Mouse (Mus musculus) hindbrain, embryonic 12.5 days (tissue): ENCODE data around the gene Txn2. TPM values are rescaled to one million over a fixed set of nuclear protein-coding genes. Genes with fewer than 3 reads are reported as not detected.

Experiments
- ATAC-seq: fragments of 200-750 bp; cut with Nextera tagmentation; 2 replicates; pipeline ENCODE4 v1.8.0; 2017; ENCODE audit warnings: moderate TSS enrichment; ENCODE audit not compliant: low FRiP score
- H3K27ac ChIP-seq: fragments of 300-500 bp; sonication (generic); 2 replicates; pipeline ENCODE4 v1.5.1; 2016; ENCODE audit warnings: mild to moderate bottlenecking
- H3K27me3 ChIP-seq: fragments of 300-500 bp; sonication (generic); 2 replicates; pipeline ENCODE4 v1.6.1; 2016; ENCODE audit warnings: mild to moderate bottlenecking
- H3K36me3 ChIP-seq: fragments of 300-500 bp; sonication (generic); 2 replicates; pipeline ENCODE4 v1.6.1; 2016; ENCODE audit warnings: mild to moderate bottlenecking
- H3K4me1 ChIP-seq: fragments of 300-500 bp; sonication (generic); 2 replicates; pipeline ENCODE4 v1.6.1; 2016
- H3K4me2 ChIP-seq: fragments of 300-500 bp; sonication (generic); replicated peaks from 2 replicates; pipeline ENCODE4 v1.6.1; 2016; ENCODE audit warnings: mild to moderate bottlenecking
- H3K4me3 ChIP-seq: fragments of 300-500 bp; sonication (generic); 2 replicates; pipeline ENCODE4 v1.5.1; 2016; ENCODE audit warnings: mild to moderate bottlenecking
- H3K9ac ChIP-seq: fragments of 300-500 bp; sonication (generic); 2 replicates; pipeline ENCODE4 v1.6.1; 2016; ENCODE audit warnings: mild to moderate bottlenecking, moderate library complexity
- H3K9me3 ChIP-seq: fragments of 300-500 bp; sonication (generic); replicated peaks from 2 replicates; pipeline ENCODE4 v1.6.1; 2016; ENCODE audit warnings: mild to moderate bottlenecking
- WGBS: fragments of 180-500 bp; shearing (Covaris S2); methylation state at CpG from one replicate; pipeline ENCODE4 v1.1.7; 2016; 5-methylcytosine and 5-hydroxymethylcytosine counted together
- polyA plus RNA-seq: library from polyadenylated mRNA; unstranded; fragments of >200 nt; fragmentation: Nextera tagmentation; extraction: Ambion mirVana; gene quantifications from 2 replicates; pipeline ENCODE4 v1.2.1, GENCODE M21; 2016

Gene Txn2
- polyA plus RNA-seq, 1 experiment from 2014 or later = 206 TPM

DNA sequence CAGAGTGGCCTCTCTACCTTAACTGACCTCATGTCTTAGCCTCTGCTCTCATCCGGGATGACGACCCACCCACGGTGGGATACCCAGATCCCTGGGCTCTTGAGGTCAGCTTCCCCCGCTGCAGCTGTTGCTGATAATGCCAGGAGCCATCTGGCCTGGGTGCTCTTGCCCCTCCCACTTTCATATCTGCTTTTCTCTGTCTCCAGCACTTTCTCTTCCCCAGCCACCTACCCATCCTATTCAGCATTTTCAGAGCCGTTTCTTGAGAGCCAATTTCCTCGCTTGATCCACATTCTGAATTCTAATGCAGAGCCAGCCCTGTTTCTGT, 2.8 kb upstream of the Txn2 start:
- H3K9ac ChIP-seq = no peak overlapping the region
- H3K4me2 ChIP-seq = no peak overlapping the region
- H3K4me3 ChIP-seq = no peak overlapping the region
- no peaks in the 10 kb centered on the region for H3K9me3 ChIP-seq
- H3K27me3 ChIP-seq = no peaks in the 10 kb centered on the region
- peaks cover 24% of the 10 kb centered on the region for H3K4me1 ChIP-seq
- H3K27ac ChIP-seq = no peak overlapping the region
- no peaks in the 10 kb centered on the region for H3K36me3 ChIP-seq
- 63% methylated on average over 6 of the region's 6 CpGs for WGBS
- no peak for ATAC-seq

DNA sequence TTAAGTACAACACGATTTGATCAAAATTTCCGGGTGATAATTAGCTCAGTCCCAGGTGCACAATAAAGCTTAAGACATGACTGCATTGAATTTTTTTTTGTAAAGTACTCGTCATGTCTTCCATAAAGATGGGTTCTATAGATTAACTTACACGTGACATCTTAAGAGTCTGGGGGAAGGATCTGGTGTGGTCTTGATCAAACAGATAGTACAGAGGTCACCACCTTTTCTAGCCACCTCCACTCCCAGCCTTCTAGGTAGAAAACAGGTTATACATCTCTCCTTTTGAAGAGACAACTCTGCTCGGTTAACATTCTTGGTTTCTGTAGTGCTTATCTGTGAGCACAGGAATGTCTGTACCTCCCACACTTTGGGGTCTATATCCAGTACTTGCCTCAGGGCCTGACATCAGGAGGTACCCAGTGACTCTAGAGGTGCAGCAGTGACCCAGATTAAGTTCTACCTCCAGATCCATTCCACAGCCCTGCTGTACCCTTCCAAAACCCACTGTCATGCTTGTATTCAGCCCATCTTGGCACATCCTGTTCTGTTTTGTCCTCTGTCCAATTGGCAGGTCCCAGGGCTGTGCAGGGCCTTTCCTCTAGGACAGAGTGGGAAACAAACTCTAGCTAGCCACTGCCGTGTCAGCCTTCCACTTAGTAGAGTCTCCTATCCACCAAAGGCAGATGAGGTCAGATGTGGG, 2.3 kb upstream of the Txn2 start:
- H3K4me2 ChIP-seq = no peak overlapping the region
- H3K4me3 ChIP-seq = no peak overlapping the region
- ATAC-seq = no peak
- H3K4me1 ChIP-seq = peaks cover 24% of the 10 kb centered on the region
- H3K9me3 ChIP-seq = no peaks in the 10 kb centered on the region
- 82% methylated on average over 6 of the region's 6 CpGs for WGBS
- no peak overlapping the region for H3K27ac ChIP-seq
- H3K27me3 ChIP-seq = no peaks in the 10 kb centered on the region
- no peak overlapping the region for H3K9ac ChIP-seq
- 0 out of 2 replicates have a peak, but pooled peaks cover 4% of the 10 kb centered on the region for H3K36me3 ChIP-seq

DNA sequence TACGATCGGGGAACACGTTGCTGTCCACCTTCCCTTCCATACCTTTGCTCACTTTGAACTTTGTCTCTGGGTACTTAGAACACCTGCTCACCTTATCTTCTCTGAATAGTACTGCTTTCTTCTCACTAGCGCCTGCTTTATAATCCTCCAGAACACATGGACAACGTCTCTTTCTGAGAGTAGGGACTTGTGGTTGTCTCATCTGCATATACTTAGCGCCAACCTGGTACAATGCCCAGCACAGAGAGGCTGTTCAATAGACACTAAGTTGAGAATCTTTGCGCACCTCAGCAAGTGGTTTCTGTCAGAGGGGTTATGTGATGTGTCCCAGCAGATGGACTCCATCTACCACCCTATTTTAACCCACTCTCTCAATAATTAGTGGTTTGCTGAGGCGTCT, 998 bp upstream of the Txn2 start:
- Histone ChIP-seq H3K9me3 (no peaks in the 10 kb centered on the region), H3K27ac (no peak overlapping the region), H3K27me3 (no peaks in the 10 kb centered on the region), H3K36me3 (peaks cover 12% of the 10 kb centered on the region; the same call in 1 of the 2 replicates), H3K4me2 (peak overlapping the region; percentile 75), H3K4me1 (peaks cover 24% of the 10 kb centered on the region), H3K9ac (peak overlapping the region; percentile 65), H3K4me3 (peak overlapping the region; percentile 79)
- ATAC-seq = no peak
- WGBS = 62% methylated on average over 8 of the region's 8 CpGs

DNA sequence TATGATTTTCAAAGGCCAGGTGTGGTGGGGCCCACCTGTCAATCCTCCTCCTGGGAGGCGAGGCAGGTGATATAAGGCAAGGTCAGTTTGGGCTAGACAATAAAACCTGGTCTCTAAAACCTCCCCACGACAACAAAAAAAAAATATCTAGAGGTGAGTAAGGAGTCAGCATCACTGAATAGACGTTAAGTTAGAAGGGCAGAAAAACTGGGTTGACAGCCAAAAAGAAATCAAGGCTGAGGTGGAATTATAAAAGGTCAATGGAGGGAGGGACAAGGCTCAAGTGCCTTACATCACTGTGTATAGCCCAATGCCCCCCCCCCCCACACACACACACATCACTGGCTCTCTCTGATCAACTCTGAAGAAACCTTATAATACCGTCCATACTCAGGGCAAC, 715 bp downstream of the Txn2 start:
- ATAC-seq = no peak
- Histone ChIP-seq H3K9ac (peak overlapping the region; percentile 82), H3K36me3 (peaks cover 30% of the 10 kb centered on the region), H3K4me3 (peak overlapping the region; percentile 79), H3K9me3 (no peaks in the 10 kb centered on the region), H3K27me3 (no peaks in the 10 kb centered on the region), H3K4me1 (peaks cover 22% of the 10 kb centered on the region), H3K27ac (0 out of 2 replicates have a peak overlapping the region, but pooled peaks have one; percentile 91), H3K4me2 (peak overlapping the region; percentile 77)
- WGBS = 34% methylated on average over 4 of the region's 4 CpGs

DNA sequence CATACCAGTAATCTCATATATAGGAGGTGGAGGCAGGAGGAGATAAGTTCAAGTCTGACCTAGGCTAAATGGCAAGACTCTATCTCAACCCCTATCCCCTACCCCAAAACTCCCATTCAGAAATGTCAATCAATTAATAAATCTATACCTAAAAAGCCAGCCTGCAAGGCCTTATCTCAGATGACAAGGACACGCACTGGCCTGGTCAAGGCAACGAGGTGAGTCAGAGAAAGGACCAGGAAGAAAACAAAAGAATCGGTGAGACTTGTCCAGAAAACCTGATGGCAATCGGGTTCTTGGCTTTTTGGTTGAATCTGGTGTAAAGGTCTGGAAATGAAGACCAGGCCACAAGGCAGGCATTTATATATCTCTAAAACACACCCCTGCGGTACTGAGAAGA, 1.9 kb downstream of the Txn2 start:
- Histone ChIP-seq H3K4me2 (0 out of 2 replicates have a peak overlapping the region, but pooled peaks have one; percentile 77), H3K9ac (no peak overlapping the region), H3K36me3 (peaks cover 40% of the 10 kb centered on the region), H3K9me3 (no peaks in the 10 kb centered on the region), H3K4me3 (no peak overlapping the region), H3K27me3 (no peaks in the 10 kb centered on the region), H3K4me1 (peaks cover 22% of the 10 kb centered on the region), H3K27ac (no peak overlapping the region)
- 96% methylated on average over 5 of the region's 5 CpGs for WGBS
- ATAC-seq = no peak

DNA sequence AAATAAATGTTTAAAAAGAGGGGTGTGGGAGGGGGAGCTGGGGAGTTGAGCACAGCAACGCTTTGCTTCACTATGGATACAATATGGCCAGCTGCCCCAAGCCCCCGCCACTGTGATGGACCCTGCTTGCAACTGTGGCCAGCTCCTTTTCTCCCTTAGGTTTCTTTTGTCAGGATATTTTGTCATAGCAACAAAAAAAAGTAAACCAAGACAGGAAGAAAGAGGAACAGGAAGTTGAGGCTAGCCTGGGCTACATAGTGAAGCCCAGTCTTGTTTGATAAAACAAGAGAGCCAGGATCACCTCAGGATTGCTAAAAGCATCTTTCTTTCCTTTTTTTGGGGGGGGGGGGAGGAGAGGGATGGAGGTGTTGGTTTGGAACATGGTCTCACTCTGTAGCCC, 3.6 kb downstream of the Txn2 start:
- 92% methylated on average over 2 of the region's 2 CpGs for WGBS
- no peaks in the 10 kb centered on the region for H3K9me3 ChIP-seq
- no peak overlapping the region for H3K4me2 ChIP-seq
- H3K4me3 ChIP-seq = no peak overlapping the region
- H3K27me3 ChIP-seq = no peaks in the 10 kb centered on the region
- H3K4me1 ChIP-seq = peaks cover 22% of the 10 kb centered on the region
- H3K27ac ChIP-seq = no peak overlapping the region
- H3K9ac ChIP-seq = no peak overlapping the region
- no peak for ATAC-seq
- H3K36me3 ChIP-seq = peaks cover 55% of the 10 kb centered on the region

DNA sequence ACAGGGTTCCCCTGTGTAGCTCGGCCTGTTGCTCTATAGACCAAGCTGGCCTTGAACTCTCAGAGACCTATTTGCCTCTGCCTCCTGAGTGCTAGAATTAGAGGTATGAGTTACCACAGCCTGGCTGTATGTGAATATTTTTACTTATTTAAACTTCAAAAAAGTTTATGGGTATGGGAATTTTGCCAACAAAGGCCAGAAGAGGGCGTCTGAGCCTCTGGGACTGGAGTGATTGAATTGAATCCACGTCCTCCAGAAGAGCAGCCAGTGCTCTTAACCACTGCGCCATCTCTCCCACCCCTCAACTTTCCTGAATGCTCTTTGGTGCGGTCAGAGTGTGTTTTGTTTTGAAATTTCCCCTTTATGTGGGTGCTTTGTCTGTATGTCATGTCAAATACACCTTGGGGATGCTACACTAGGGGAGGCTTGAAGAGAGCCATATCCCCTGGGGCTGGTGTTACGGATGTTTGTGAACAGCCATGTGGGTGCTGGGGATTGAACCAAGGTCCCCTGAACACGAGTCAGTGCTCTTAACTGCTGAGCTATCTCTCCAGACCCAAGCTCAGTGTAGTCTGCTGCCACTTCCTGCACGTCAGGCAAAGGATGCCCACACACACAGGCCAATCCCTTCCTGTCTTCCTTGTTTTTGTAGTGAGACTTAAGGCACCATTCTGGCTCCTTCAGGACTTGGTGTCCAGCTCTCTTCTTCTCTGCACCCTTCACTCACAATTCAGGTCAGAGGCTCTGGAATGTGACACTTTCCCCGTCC, 5.4 kb downstream of the Txn2 start:
- H3K27ac ChIP-seq = no peak overlapping the region
- no peaks in the 10 kb centered on the region for H3K27me3 ChIP-seq
- no peak overlapping the region for H3K4me3 ChIP-seq
- H3K4me2 ChIP-seq = no peak overlapping the region
- no peak for ATAC-seq
- peaks cover 71% of the 10 kb centered on the region for H3K36me3 ChIP-seq
- H3K9me3 ChIP-seq = no peaks in the 10 kb centered on the region
- H3K4me1 ChIP-seq = peaks cover 13% of the 10 kb centered on the region
- no peak overlapping the region for H3K9ac ChIP-seq
- 74% methylated on average over 9 of the region's 9 CpGs for WGBS

DNA sequence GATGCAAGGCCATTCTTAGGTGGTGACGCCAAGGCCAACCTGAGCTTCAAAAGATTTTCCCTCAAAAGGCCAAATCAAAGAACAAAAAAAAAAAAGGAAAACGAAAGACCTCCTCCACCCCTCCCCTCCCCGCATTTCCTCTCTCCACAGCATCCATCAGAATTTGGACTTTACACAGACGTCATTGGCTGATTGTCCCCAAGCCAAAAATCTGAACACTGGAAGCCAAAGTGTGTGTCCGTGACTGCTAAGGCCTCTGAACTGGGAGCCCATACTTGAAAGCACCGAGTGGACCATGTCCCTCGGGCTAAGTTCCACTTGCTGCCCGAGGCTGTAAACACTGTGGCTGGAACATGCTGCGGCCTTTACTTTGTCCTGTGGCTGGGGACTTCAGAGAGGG, 6.1 kb downstream of the Txn2 start:
- H3K9ac ChIP-seq = no peak overlapping the region
- no peaks in the 10 kb centered on the region for H3K27me3 ChIP-seq
- H3K36me3 ChIP-seq = peaks cover 71% of the 10 kb centered on the region
- peaks cover 7% of the 10 kb centered on the region for H3K4me1 ChIP-seq
- no peak for ATAC-seq
- no peak overlapping the region for H3K4me3 ChIP-seq
- 86% methylated on average over 9 of the region's 9 CpGs for WGBS
- H3K27ac ChIP-seq = no peak overlapping the region
- H3K4me2 ChIP-seq = no peak overlapping the region
- no peaks in the 10 kb centered on the region for H3K9me3 ChIP-seq

DNA sequence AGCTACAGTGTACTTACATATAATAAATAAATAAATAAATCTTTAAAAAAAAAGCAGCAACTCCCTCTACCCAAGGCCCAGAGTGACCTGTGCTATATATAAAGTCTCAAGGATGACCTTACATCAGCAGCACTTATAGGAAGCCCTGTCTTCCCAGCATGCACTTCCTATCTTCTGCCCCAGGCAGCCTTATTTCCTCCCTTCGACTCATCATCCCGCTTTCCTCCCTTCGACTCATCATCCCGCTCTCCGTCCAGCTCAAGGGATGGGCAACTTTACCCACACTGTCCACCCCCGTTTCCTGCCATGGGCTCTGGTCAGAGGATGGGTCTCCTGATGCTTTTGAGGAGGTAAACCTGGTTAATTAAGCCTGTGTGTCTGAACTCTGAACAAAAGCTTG, 7.2 kb downstream of the Txn2 start:
- Histone ChIP-seq H3K27ac (no peak overlapping the region), H3K36me3 (peaks cover 74% of the 10 kb centered on the region), H3K9ac (no peak overlapping the region), H3K4me3 (no peak overlapping the region), H3K27me3 (no peaks in the 10 kb centered on the region), H3K4me1 (no peaks in the 10 kb centered on the region), H3K4me2 (no peak overlapping the region), H3K9me3 (no peaks in the 10 kb centered on the region)
- ATAC-seq = no peak
- 93% methylated on average over 6 of the region's 6 CpGs for WGBS

DNA sequence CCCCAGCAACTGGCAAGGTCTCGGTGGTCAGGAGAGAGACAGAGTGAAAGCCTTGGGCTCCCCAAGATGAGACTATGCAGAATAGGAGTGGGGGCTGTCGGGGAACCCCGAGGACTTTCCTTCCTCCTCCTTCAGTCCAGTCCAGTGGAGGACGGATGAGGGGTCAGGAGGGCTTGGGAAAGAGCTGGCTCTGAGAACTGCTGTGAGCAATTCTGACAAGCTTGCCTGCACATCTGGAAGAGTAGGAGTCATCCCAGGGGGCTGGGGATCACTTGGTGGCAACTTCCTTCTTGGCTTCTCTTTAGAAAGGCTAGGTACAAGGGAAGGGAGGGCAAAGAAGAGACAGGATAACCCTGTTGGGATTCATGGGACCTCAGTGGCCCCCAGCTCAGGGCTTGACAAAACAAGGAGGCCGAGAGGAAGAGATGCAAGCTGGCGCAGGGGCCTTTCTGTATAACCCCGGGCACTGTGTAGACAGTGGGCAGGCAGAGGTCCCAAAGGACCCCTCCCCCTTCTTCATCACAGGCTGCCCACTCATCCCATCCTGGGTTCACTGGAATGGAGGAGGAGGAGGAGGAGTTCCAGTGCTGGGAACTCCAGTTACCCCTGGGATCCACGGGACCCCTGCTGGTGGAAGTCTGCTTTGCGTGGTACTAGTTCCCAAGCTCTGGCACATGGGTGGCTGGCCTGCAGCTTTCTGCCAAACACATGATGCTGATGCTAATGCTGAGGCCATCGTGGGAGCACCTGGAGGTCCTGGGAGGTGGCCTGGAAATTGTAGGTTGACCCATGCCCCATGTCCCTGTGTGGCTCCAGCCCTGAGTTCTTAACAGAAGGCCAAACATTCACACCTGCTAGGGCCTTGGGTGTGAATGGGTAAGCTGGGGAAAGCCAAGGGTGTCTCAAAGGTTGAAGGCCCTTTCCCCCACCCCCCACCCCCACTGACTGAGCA, 8.0 kb downstream of the Txn2 start:
- no peak for ATAC-seq
- no peaks in the 10 kb centered on the region for H3K9me3 ChIP-seq
- no peak overlapping the region for H3K27ac ChIP-seq
- 79% methylated on average over 10 of the region's 10 CpGs for WGBS
- H3K4me2 ChIP-seq = no peak overlapping the region
- no peak overlapping the region for H3K4me3 ChIP-seq
- no peaks in the 10 kb centered on the region for H3K4me1 ChIP-seq
- peaks cover 75% of the 10 kb centered on the region for H3K36me3 ChIP-seq
- no peaks in the 10 kb centered on the region for H3K27me3 ChIP-seq
- no peak overlapping the region for H3K9ac ChIP-seq

DNA sequence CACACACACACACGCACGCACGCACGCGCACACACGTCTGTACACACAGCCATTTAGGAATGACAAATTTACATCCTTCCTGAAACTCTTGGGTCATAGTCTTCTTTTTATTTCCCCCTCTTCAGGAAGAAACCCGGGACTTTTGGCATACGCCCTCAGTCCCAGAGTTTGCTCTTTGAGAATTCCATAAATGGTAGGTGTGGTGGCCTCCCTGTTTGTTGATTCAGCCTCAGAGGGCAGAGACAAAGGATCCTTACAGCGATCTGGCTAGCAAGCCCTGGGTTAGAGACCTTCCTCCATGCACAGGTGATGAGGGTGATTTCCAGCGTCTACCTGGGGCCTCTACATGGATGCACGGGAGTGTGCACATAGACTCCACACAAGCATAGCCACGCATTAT, 9.4 kb downstream of the Txn2 start:
- no peak for ATAC-seq
- WGBS = 91% methylated on average over 12 of the region's 12 CpGs
- no peak overlapping the region for H3K4me2 ChIP-seq
- H3K4me3 ChIP-seq = no peak overlapping the region
- H3K27me3 ChIP-seq = no peaks in the 10 kb centered on the region
- peaks cover 80% of the 10 kb centered on the region for H3K36me3 ChIP-seq
- no peak overlapping the region for H3K27ac ChIP-seq
- no peak overlapping the region for H3K9ac ChIP-seq
- H3K4me1 ChIP-seq = no peaks in the 10 kb centered on the region
- H3K9me3 ChIP-seq = no peaks in the 10 kb centered on the region

DNA sequence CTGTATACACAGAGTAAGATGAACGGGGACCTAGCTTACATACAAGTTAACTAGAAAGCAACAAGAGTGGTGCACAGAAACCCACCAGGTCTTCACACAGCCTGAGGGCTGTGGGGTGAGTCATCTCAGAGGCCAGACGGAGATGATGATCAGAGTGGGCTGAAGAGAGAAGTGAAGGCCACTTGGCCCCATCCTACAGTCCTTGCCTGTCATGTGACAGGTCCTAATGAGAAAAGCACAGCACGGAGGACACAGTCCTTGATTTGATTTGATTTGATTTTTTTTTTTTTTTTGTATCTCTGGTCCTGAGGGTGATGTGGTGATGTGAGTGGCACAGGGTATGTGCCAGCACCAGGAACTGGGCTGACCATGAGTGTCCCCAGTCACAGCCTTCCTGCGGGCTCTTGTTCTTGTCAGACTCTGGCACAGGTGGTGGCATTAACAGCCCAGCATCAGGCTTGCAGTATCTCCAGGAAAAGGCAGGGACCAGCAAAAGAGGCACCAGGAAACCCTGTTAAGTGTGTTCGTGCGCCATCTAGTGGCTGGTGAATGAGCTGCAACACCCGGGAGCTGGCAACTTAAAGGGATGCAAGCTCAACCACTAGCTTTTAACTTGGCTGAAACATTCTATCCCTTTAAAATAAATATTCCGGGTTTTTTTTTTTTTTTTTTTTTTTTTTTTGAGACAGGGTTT, 11.8 kb downstream of the Txn2 start:
- Histone ChIP-seq H3K4me1 (no peaks in the 10 kb centered on the region), H3K27ac (no peak overlapping the region), H3K27me3 (no peaks in the 10 kb centered on the region), H3K9ac (no peak overlapping the region), H3K4me3 (no peak overlapping the region), H3K36me3 (peaks cover 63% of the 10 kb centered on the region), H3K4me2 (no peak overlapping the region), H3K9me3 (no peaks in the 10 kb centered on the region)
- WGBS = 38% methylated on average over 8 of the region's 8 CpGs
- ATAC-seq = peak; percentile 38; the same call in 1 of the 2 replicates
